Mouse (Mus musculus) E14TG2a.4 (cell line): Measurements from ENCODE around the gene Kif21b.

Experiments used
- CTCF ChIP-seq: conservative IDR thresholded peaks from 2 replicates; pipeline ENCODE4 v1.5.1; 2014; ENCODE audit warnings: low read length
- NANOG ChIP-seq: IDR thresholded peaks from 2 replicates; pipeline ENCODE4 v1.6.1; 2014; ENCODE audit warnings: borderline replicate concordance, low read length, mixed read lengths
- POU5F1 ChIP-seq: IDR thresholded peaks from 2 replicates; pipeline ENCODE4 v1.6.1; 2014; ENCODE audit warnings: low read length, borderline replicate concordance

DNA sequence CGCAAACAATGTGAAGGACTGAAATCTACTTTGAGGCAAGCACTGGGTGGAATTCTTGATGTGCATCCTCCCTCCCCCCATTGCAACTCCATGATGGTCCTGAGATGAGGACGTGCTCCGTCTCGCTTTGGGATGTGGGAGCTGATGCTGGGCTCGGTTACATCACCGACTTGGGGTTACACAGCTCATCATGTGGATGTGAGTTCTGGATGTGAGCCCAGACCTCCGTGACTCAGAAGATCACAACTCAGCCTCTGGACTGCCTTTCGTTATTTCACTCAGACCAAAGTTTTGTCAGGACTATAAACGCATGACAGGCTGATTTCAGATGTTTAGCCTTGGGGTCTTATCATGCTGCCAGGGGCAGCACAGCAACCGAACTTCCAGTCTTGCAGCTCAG lies 4.3 kb upstream of the Kif21b start:
- TF ChIP-seq CTCF: no peak
- TF ChIP-seq NANOG: no peak
- no peak for TF ChIP-seq POU5F1
